Mouse (Mus musculus) heart, postnatal 0 days (tissue): Measurements from ENCODE around the gene Ppp2r5e. TPM values are rescaled to one million over a fixed set of nuclear protein-coding genes. Genes with fewer than 3 reads are reported as not detected.
A peak's percentile ranks its signal among the peaks of the same experiment; 100 is the strongest.

Experiments
- ATAC-seq: fragments of 200-750 bp; cut with Nextera tagmentation; 2 replicates; pipeline ENCODE4 v1.8.0; 2017; ENCODE audit warnings: low read depth, moderate number of reproducible peaks, moderate library complexity; ENCODE audit not compliant: insufficient read depth
- DNase-seq: peaks from one replicate; pipeline ENCODE4 v3.0.0-alpha.2; 2016; ENCODE audit warnings: low spot score
- H3K27ac ChIP-seq: fragments of 300-500 bp; sonication (generic); 2 replicates; pipeline ENCODE4 v1.5.1; 2014; ENCODE audit warnings: low read depth, mild to moderate bottlenecking
- H3K27me3 ChIP-seq: fragments of 300-500 bp; sonication (generic); 2 replicates; pipeline ENCODE4 v1.6.1; 2014; ENCODE audit warnings: low read length, mixed read lengths; ENCODE audit not compliant: control insufficient read depth, insufficient read depth
- H3K36me3 ChIP-seq: fragments of 300-500 bp; sonication (generic); replicated peaks from 2 replicates; pipeline ENCODE4 v1.6.1; 2014; ENCODE audit warnings: low read length, mixed read lengths; ENCODE audit not compliant: control insufficient read depth, insufficient read depth
- H3K4me1 ChIP-seq: fragments of 300-500 bp; sonication (generic); 2 replicates; pipeline ENCODE4 v1.6.1; 2014; ENCODE audit warnings: antibody characterized with exemption; ENCODE audit not compliant: control insufficient read depth, insufficient read depth
- H3K4me2 ChIP-seq: fragments of 300-500 bp; sonication (generic); 2 replicates; pipeline ENCODE4 v1.6.1; 2014; ENCODE audit warnings: low read depth, mild to moderate bottlenecking, low read length, moderate library complexity
- H3K4me3 ChIP-seq: fragments of 300-500 bp; sonication (generic); 2 replicates; pipeline ENCODE4 v1.5.1; 2014; ENCODE audit warnings: low read depth, low read length
- H3K9ac ChIP-seq: fragments of 300-500 bp; sonication (generic); replicated peaks from 2 replicates; pipeline ENCODE4 v1.6.1; 2014; ENCODE audit warnings: low read depth, low read length, mixed read lengths
- H3K9me3 ChIP-seq: fragments of 300-500 bp; sonication (generic); replicated peaks from 2 replicates; pipeline ENCODE4 v1.6.1; 2016; ENCODE audit warnings: low read length; ENCODE audit not compliant: control insufficient read depth
- CTCF ChIP-seq: IDR thresholded peaks from 2 replicates; pipeline ENCODE4 v1.5.1; 2016; ENCODE audit warnings: antibody characterized with exemption, control low read depth, low read depth
- EP300 ChIP-seq: IDR thresholded peaks from 2 replicates; pipeline ENCODE4 v1.6.1; 2016; ENCODE audit warnings: antibody characterized with exemption, low read depth
- WGBS: fragments of 180-500 bp; shearing (Covaris S2); extraction: QIAGEN DNeasy Blood & Tissue Kit; methylation state at CpG from one replicate; pipeline ENCODE4 v1.1.7; 2014; 5-methylcytosine and 5-hydroxymethylcytosine counted together
- polyA plus RNA-seq: library from polyadenylated mRNA; unstranded; fragments of >200 nt; fragmentation: Nextera tagmentation; extraction: Ambion mirVana; gene quantifications from 2 replicates; pipeline ENCODE4 v1.2.1, GENCODE M21; 2015
- total RNA-seq: library from RNA; depleted of rRNA; stranded (reverse); fragments of >200 nt; gene quantifications from 2 replicates; pipeline ENCODE4 v1.2.3, GENCODE M21; 2014; ENCODE audit warnings: low replicate concordance

The Ppp2r5e gene
- total and polyA plus RNA-seq, 2 experiments from 2014 or later: 7.5 TPM

DNA sequence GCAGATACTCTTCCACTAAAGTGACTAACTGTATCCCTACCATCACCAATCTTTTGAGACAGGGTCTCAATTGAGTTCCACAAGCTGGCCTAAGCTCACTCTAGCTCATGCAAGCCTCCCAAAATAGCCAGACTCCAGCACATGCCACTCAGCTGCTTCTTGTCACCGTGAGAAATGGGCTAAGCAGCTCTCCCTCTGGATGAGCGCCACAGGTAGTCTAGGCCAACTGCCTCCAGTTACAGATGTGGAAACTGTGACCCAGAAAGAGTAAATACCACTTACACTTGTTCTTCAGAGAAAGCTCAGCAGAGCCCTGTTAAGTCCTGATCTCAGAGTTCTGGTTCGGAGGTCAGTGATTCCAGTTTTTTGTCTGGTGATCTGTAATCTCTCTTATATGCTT is 43.7 kb downstream of the Ppp2r5e start:
- TF ChIP-seq EP300: no peak
- TF ChIP-seq CTCF: no peak
- ATAC-seq (no peak), DNase-seq (no peak)
- no peak overlapping the region for H3K9ac ChIP-seq
- H3K4me2 ChIP-seq: no peak overlapping the region; the same call in 1 of the 2 replicates
- 54% methylated on average over 3 of the region's 3 CpGs for WGBS
- H3K4me1 ChIP-seq: peaks cover 46% of the 10 kb centered on the region
- H3K4me3 ChIP-seq: no peak overlapping the region
- no peaks in the 10 kb centered on the region for H3K27me3 ChIP-seq
- H3K27ac ChIP-seq: peak overlapping the region; percentile 33
- H3K36me3 ChIP-seq: no peaks in the 10 kb centered on the region
- no peaks in the 10 kb centered on the region for H3K9me3 ChIP-seq

DNA sequence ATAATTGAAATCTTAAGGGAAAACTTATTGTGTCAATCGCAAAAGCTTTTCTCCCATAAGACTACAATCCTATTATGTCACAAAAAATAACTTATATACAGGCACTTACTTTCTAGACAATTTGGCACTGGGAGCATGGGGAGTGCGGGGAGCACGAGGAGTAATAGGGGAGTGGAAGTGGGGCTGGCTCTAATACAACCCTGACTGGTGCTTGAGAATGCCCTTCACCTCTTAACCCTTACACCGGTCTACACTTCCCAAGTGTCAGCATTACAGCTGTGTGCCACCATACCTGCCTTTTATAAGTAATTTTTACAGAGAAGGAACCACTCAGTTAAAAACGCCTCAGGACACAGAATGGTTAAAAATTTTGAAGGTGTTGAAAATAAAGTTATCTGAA is 44.4 kb downstream of the Ppp2r5e start:
- ATAC-seq (no peak), DNase-seq (no peak)
- peak overlapping the region; percentile 33 for H3K27ac ChIP-seq
- H3K9me3 ChIP-seq: no peaks in the 10 kb centered on the region
- no peak for TF ChIP-seq CTCF
- no peak for TF ChIP-seq EP300
- H3K4me1 ChIP-seq: peaks cover 45% of the 10 kb centered on the region
- 72% methylated on average over 5 of the region's 5 CpGs for WGBS
- H3K27me3 ChIP-seq: no peaks in the 10 kb centered on the region
- no peak overlapping the region for H3K4me3 ChIP-seq
- no peaks in the 10 kb centered on the region for H3K36me3 ChIP-seq
- no peak overlapping the region for H3K4me2 ChIP-seq
- no peak overlapping the region for H3K9ac ChIP-seq

- ATAC-seq (no peak; the same call in 1 of the 2 replicates), DNase-seq (no peak)
- H3K9me3 ChIP-seq: no peaks in the 10 kb centered on the region
- H3K9ac ChIP-seq: no peak overlapping the region
- 62% methylated on average over 9 of the region's 9 CpGs for WGBS
- H3K4me1 ChIP-seq: peaks cover 32% of the 10 kb centered on the region
- H3K36me3 ChIP-seq: no peaks in the 10 kb centered on the region
- no peaks in the 10 kb centered on the region for H3K27me3 ChIP-seq
- no peak overlapping the region for H3K4me2 ChIP-seq
- H3K27ac ChIP-seq: no peak overlapping the region
- no peak overlapping the region for H3K4me3 ChIP-seq
- no peak for TF ChIP-seq CTCF
Observed at GRCm38 (mm10) chr12:75548999-75549398, 47.0 kb downstream of the Ppp2r5e start.

DNA sequence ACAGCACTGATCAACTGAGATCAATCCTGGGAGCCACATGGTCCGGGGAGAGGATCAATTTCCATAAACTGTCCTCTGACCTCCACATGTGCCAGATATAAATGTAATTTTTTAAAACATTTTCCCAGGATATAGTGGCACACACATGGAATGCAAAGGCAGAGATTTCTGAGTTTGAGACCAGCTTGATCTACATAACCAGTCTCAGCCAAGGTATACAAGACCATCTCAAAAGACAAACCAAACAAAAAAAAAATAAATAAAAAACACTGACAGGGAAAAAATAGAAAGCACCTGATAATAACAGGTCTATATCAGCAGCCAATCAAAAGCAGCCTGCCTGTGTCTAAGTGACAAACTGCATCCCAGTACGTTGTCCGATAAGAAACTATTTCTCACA is 48.9 kb downstream of the Ppp2r5e start:
- 56% methylated on average over 3 of the region's 3 CpGs for WGBS
- no peak overlapping the region for H3K4me3 ChIP-seq
- ATAC-seq: no peak
- H3K4me1 ChIP-seq: peaks cover 23% of the 10 kb centered on the region
- no peaks in the 10 kb centered on the region for H3K36me3 ChIP-seq
- no peaks in the 10 kb centered on the region for H3K27me3 ChIP-seq
- no peak overlapping the region for H3K27ac ChIP-seq
- H3K9me3 ChIP-seq: no peaks in the 10 kb centered on the region
- no peak overlapping the region for H3K9ac ChIP-seq
- DNase-seq: no peak
- H3K4me2 ChIP-seq: no peak overlapping the region
- TF ChIP-seq CTCF (no peak), EP300 (no peak)

DNA sequence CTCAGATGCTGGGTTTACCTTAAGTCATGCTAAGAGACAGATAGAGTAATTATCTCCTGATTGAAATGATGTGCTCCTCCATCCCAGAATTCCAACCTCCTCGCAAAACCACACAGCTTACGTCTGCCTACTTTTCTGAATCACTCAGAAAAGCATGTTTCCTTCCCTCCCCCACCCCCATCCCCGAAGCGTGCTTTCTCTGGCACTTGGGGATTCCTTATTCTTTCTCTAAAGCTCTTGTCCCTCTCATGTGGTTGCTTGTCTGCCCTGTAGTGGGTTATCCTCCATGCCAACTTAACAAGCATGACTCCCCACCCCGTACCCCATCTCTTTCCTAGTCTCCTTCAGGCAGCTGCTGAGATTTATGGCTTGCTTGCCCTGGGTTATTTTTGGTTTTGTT is 49.8 kb downstream of the Ppp2r5e start:
- no peak for ATAC-seq
- TF ChIP-seq EP300: no peak
- TF ChIP-seq CTCF: no peak
- H3K4me3 ChIP-seq: no peak overlapping the region
- H3K4me2 ChIP-seq: no peak overlapping the region
- H3K36me3 ChIP-seq: no peaks in the 10 kb centered on the region
- H3K27ac ChIP-seq: no peak overlapping the region
- WGBS: 82% methylated on average over 5 of the region's 5 CpGs
- DNase-seq: no peak
- H3K27me3 ChIP-seq: no peaks in the 10 kb centered on the region
- H3K4me1 ChIP-seq: peaks cover 18% of the 10 kb centered on the region; the same call in 1 of the 2 replicates
- no peak overlapping the region for H3K9ac ChIP-seq
- no peaks in the 10 kb centered on the region for H3K9me3 ChIP-seq

DNA sequence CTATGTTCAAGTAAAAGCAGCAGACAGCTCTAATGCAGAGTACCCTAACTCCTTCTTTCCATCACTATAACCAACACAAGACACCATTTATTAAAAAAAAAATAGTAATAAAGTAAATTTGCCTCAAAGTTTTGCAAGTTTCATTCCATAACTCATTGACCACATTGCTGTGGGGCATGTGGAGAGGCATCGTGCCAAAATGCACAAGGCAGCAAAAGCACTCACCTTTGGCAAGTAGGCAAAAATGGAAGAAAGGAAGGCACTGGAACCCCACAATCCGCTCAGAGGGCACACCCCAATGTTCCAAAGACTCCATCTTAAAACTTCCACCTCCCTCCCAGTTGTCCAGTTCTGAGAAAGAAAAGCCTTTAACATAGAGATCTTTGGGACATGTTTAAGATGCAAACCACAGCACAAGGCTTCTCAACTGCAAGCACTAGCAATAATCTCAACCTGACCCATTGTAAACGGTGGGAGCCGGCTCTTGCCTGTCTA is 50.6 kb downstream of the Ppp2r5e start:
- WGBS: 89% methylated on average over 4 of the region's 4 CpGs
- Histone ChIP-seq H3K4me1 (peaks cover 22% of the 10 kb centered on the region; the same call in 1 of the 2 replicates), H3K4me3 (no peak overlapping the region), H3K9ac (no peak overlapping the region), H3K36me3 (no peaks in the 10 kb centered on the region), H3K27me3 (no peaks in the 10 kb centered on the region), H3K9me3 (no peaks in the 10 kb centered on the region), H3K4me2 (no peak overlapping the region), H3K27ac (no peak overlapping the region)
- ATAC-seq (no peak), DNase-seq (no peak)
- TF ChIP-seq CTCF: no peak
- no peak for TF ChIP-seq EP300
